Mouse (Mus musculus): ENCODE results near the gene Mtmr12.
"Not testable (repeated sequence)": the region's sequence is repeated elsewhere in the genome, so short reads cannot be mapped to it uniquely, and the experiment has no call there.

The Mtmr12 gene

GRCm38 (mm10) chr15:12204319-12205159 is at the start of gene Mtmr12:
Gene Mtmr12, plus strand, starts transcription at chr15:12205028.
- DNase-seq: peak; percentile 100

GRCm38 (mm10) chr15:12178126-12178525 is 26.7 kb upstream of the Mtmr12 start:
- DNase-seq: peak; percentile 31 to 61

GRCm38 (mm10) chr15:12181181-12181805 is 23.5 kb upstream of the Mtmr12 start:
- not testable (repeated sequence) for DNase-seq

- DNase-seq: peak; percentile 68 to 80
These were observed 10.7 kb upstream of the Mtmr12 start for GRCm38 (mm10) chr15:12193880-12194816.

GRCm38 (mm10) chr15:12194817-12195735 is 9.8 kb upstream of the Mtmr12 start:
- peak in 1 of 2 experiments; percentile 26 for DNase-seq

- no peak for DNase-seq
These were observed 8.9 kb upstream of the Mtmr12 start for GRCm38 (mm10) chr15:12195966-12196365.

GRCm38 (mm10) chr15:12196410-12197191 is 8.2 kb upstream of the Mtmr12 start:
- DNase-seq: peak; percentile 72 to 83

GRCm38 (mm10) chr15:12197361-12197760 is 7.5 kb upstream of the Mtmr12 start:
- DNase-seq: no peak

- DNase-seq: peak; percentile 51 to 70
These were observed 4.8 kb upstream of the Mtmr12 start for GRCm38 (mm10) chr15:12200021-12200420.

GRCm38 (mm10) chr15:12201856-12202255 is 3.0 kb upstream of the Mtmr12 start:
- no peak for DNase-seq

- DNase-seq: no peak
These were observed 2.4 kb upstream of the Mtmr12 start for GRCm38 (mm10) chr15:12202456-12202855.

GRCm38 (mm10) chr15:12203008-12203407 is 1.8 kb upstream of the Mtmr12 start:
- not testable (repeated sequence) for DNase-seq

GRCm38 (mm10) chr15:12203512-12204318 is 1.1 kb upstream of the Mtmr12 start:
- no peak for DNase-seq

- DNase-seq: peak; percentile 37 to 66
These were observed 503 bp downstream of the Mtmr12 start for GRCm38 (mm10) chr15:12205160-12205901.

GRCm38 (mm10) chr15:12205902-12206645 is 1.2 kb downstream of the Mtmr12 start:
- DNase-seq: no peak

- DNase-seq: no peak
These were observed 1.9 kb downstream of the Mtmr12 start for GRCm38 (mm10) chr15:12206646-12207222.

- peak; percentile 35 to 49 for DNase-seq
These were observed 2.8 kb downstream of the Mtmr12 start for GRCm38 (mm10) chr15:12207556-12208090.

GRCm38 (mm10) chr15:12211577-12211976 is 6.7 kb downstream of the Mtmr12 start:
- no peak for DNase-seq
